Mouse (Mus musculus): ENCODE measurements around the gene Ank3. TPM values are rescaled to one million over a fixed set of nuclear protein-coding genes. Genes with fewer than 3 reads are reported as not detected.

Ank3 gene
- total RNA-seq, 2 experiments from 2014 or later = 405 to 539 TPM

DNA sequence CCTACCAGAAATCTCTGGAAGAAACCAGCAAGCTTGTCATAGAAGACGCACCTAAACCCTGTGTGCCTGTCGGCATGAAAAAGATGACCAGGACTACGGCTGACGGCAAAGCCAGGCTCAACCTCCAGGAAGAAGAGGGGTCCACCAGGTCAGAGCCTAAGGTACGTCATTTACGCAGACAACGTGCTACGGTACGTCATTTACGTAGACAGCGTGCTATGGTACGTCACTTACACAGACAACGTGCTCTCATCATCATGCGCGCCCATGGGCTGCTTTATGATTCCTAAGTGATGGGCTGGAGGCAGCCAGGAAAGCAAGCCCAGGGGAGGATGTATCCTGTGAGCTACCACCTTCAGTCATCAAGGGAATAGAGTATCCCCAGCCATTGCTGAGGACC lies 606.3 kb downstream of the Ank3 start:
- DNase-seq (ENCODE audit: extremely low spot score in 1 of 2, low spot score in 1 of 2) = no peak

DNA sequence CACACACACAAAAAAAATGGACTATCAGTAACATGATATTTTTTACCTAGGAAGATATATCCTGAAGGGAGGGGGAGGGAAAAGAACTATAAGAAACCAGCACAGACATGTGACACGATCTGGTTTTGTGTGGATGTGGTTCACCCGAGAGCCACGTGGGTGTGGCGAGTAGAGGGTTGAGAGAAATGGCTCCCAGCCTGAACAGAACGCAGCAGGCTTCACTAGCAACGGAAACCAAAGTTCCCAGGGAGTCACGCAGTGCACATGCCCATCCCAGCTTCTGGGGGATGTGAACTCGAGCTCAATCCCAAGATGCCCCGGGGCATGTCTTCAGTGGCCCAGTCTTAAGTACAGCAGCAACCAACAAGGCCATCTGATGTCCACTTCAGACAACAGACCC lies 607.8 kb downstream of the Ank3 start:
- DNase-seq (ENCODE audit: extremely low spot score in 1 of 2, low spot score in 1 of 2) = no peak

DNA sequence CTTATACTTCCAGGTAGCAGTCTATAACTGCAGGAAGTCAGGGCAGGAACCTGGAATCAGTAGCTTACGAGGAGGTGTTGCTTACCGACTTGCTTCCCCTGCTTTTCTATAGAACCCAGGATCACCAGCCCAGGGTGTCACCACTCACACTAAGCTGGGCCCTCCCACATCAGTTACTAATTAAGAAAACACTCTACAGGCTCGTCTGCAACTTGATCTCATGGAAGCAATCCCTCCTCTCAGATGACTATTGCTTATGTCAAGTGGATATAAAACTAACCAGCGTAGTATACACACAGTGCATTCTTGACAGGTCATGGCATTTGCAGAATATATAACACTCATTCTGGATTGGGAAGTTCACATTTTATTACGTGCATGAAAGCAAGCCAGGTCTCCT lies 613.2 kb downstream of the Ank3 start:
- no peak for DNase-seq (ENCODE audit: extremely low spot score in 1 of 2, low spot score in 1 of 2)

DNA sequence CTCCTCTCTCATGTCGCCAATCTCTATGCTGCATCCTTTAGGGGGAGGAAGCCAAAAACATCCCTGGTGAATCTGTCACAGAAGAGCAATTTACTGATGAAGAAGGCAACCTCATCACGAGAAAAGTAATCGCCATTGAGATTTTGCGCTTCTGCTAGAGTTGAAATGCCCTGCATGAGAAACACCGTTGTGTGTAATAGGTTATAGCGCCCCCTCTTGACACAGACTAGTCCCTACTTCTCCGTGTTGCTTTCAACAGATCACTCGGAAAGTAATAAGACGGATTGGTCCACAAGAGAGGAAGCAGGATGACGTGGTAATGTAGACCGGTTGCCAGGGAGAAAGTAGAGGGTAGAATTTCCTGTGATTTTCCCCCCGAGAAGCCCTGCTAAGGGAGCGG lies 615.4 kb downstream of the Ank3 start:
- no peak for DNase-seq (ENCODE audit: extremely low spot score in 1 of 2, low spot score in 1 of 2)

DNA sequence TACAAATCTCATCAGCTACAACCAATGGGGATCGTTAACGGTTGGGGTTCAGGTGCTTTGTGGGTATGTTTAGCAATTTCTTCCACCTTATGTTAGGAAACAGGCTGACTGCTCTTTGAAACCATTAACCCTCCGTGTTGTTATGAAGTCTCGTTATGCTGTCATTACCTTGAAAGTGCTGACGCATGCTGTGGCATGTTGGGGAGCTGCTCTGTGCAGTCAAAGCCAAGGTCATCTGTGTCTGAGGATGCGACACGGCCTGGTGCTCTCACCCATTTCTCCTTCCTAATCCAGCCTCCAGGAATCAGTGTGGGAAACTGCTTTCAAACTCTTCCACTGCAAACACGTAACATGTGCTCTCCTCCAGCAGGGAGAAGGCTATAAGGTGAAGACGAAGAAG lies 616.6 kb downstream of the Ank3 start:
- no peak for DNase-seq (ENCODE audit: extremely low spot score in 1 of 2, low spot score in 1 of 2)

DNA sequence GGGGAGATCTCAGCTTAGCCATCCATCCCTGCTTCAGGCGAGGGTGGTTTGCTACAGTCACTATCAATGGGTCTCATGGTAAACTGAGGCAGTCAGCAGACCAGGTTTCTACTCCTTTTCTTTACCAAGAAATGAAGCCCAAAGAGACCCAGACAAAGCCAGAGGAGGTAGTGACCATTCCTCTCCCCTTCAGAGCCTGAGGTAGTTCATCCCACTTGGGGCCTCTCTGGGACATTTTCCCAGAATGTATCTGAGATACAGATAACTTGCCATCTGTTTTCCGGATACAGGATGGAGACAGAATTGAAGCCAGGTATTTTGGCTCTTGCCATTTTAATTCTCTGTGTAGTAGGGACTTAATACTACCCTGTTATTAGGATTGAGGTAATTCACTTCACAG lies 620.1 kb downstream of the Ank3 start:
- no peak for DNase-seq (ENCODE audit: extremely low spot score in 1 of 2, low spot score in 1 of 2)

DNA sequence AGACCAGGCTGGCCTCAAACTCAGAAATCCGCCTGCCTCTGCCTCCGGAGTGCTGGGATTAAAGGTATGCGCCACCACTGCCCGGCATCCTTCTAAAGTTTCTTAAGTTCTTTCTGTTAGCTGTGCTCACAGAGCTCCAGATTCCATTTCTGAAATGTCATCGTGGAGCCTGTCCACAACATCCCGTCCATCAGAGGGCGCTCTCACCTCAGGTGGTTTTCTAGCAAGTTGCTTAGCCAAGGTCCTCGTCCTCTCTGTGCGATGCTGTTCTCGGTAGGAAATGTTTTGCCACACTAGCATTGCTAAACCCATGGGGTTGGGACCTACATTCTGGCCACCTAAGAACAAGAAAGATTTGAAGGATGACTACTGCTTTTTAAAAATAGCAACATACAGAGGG lies 623.1 kb downstream of the Ank3 start:
- DNase-seq (ENCODE audit: extremely low spot score in 1 of 2, low spot score in 1 of 2) = peak; percentile 25 to 70

DNA sequence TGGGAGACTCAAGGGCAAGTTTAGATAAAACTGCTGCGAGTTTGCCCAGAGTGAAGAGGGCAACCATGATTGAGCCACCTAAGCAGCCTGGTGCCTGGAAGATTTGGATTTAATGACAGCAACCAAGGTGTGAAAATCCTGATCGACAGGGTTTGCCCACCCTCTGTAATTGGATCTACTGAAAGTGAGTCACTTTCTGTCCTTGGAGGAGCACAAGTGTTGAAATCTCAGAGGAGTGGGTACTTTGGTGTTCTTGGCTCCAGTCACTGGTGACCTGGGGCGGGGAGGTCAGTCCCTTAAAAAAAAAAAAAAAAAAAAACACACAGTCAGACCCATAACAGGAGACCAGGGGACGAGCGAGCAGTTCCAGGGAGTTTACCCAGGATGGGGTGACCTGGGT lies 624.0 kb downstream of the Ank3 start:
- DNase-seq (ENCODE audit: extremely low spot score in 1 of 2, low spot score in 1 of 2) = no peak

DNA sequence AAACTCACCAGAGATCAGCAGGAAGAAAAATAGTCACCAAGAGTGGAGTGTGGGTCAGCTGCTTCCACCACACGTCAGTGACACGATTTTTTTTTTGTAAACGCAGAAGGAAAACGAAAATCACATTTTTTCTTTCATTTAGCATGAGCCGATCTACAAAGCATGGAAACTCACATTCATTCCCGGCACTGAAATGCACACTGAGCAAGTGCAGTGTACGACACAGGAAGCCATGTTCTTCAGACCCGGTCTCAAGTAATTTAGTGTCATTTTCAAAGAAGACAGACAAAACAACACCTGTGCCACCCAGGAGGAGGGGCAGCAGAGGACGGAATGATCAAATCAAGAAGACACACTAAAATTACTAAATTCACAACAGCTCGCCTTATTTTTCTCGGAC lies 625.3 kb downstream of the Ank3 start:
- DNase-seq (ENCODE audit: extremely low spot score in 1 of 2, low spot score in 1 of 2) = no peak

DNA sequence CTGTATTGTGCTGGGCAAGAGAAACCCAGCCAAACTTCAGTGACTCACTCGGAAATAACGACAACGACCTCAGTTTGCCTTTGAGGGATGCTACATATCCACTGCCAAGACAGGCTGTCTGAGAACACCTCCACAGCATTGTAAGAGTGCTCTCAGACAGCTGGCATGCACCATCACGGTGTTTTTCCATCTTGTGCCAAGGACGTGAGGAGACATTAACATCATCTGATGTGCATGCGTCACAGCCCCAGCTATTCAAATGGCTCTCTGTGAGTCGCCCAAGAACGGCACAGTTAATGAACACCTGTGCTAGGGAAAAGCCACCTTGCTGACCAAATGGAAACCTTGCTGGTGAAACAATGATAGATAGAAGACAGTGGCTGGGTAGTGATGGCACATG lies 633.4 kb downstream of the Ank3 start:
- DNase-seq (ENCODE audit: extremely low spot score in 1 of 2, low spot score in 1 of 2) = no peak

DNA sequence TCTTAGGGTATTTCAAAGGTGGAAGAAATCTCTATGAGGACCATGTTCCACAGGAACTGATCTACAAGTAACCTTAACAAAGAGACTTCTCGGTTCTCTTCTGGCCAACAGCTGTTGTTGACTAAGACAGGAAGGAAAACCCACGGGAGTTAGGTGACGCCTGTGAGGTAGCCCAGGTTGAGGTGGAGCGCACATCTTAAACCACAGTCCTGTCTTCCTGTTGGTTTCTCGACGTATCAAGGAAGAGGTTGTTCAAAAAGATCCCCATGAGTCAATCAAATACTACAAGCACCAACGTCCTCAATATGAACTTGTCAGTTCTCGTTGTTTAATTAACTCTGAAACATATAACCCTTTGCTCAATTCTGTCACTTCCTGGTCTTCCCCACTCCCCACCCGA lies 634.4 kb downstream of the Ank3 start:
- DNase-seq (ENCODE audit: extremely low spot score in 1 of 2, low spot score in 1 of 2) = no peak

DNA sequence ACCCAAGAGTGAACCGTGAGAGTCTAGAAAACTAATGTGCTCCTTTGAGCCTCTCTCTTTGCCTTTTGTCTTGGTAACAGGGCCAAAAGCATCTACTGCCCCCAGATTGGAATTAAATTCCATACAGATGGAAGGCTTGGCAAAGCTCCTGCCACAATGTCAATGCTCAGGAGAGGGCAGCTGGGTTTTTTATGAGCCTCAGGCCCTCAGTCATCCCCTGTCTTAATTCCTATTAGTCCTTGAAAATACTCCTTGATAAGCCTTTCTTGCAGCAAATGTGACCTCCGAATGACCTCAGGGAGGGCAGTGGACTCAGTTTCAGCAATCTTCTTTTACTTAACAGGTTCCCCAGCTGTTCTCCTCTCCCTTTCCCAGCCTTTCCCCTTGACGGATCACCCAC lies 635.3 kb downstream of the Ank3 start:
- no peak for DNase-seq (ENCODE audit: extremely low spot score in 1 of 2, low spot score in 1 of 2)

DNA sequence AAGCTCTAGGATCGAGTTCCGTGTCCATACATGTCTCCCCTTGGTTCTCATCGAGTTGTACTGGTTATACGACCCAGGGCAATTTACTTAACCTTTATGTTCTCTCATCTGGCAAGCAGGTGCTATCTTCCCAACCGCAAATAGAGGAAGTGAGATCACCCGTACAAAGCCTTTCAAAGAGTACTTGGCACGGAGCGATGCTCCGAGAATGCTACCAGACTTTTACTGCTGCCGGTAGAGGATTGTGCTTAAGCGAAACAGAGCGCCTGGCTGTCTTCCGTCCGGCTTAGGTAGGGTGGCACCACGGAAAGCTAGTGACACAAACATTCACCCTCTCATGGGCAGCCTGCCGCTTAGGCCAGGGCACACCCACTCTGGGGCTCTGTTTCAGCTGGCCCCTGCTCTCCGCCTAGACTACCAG lies 641.3 kb downstream of the Ank3 start:
- no peak for DNase-seq (ENCODE audit: extremely low spot score in 1 of 2, low spot score in 1 of 2)

DNA sequence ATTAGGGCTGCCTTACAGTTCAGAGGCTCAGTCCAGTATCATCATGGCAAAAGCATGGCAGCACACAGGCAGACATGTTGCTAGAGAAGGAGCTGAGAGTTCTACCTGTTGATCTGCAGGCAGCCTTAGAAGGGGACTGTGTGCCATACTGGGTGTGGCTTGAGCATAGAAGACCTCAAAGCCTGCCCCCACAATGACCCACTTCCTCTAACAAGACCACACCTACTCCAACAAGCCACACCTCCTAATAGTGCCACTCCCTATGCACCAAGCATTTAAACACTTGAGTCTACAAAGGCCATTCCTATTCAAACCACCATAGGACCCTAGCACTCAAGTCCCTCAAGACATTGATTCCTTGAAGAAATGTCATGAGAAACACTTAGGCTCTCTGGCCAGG lies 643.0 kb downstream of the Ank3 start:
- no peak for DNase-seq (ENCODE audit: extremely low spot score in 1 of 2, low spot score in 1 of 2)

DNA sequence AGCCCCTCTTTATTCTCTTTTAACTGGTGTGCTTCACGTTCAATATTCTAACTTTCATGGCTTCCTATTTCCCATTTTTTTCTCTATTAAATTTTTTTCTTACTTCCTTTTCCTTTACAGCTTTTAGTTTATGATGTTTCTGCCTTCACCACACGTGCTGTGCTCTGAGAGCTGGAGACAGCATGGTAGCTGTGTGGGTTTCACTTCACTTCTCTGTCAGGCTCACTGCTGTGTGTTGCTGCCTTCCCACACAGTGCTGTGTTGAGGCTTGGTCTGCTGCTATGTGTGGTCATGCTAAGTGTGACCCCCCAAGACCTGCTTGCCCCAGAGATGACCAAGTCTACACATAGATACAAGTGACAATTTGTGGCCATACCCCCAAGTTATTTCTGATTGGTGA lies 647.1 kb downstream of the Ank3 start:
- no peak for DNase-seq (ENCODE audit: extremely low spot score in 1 of 2, low spot score in 1 of 2)

DNA sequence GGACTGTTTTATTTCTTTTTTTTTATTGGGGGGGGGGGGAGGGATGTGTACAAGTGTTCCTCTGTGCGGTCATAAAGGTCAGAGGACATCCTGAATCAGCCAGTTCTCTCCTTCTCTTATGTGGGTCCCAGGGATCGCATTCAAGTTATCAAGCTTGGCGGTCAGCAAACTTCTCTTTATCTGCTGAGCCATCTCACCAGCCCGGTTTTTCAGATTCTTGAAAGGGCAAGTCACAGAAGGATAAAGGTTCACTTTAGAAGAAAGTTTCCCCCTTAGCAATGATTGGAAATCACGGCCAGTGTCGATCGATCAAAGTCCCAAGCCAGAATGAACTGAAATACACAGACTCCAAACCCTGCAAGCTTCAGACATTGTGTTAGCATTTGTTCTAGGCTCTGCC lies 651.2 kb downstream of the Ank3 start:
- no peak for DNase-seq (ENCODE audit: extremely low spot score in 1 of 2, low spot score in 1 of 2)

DNA sequence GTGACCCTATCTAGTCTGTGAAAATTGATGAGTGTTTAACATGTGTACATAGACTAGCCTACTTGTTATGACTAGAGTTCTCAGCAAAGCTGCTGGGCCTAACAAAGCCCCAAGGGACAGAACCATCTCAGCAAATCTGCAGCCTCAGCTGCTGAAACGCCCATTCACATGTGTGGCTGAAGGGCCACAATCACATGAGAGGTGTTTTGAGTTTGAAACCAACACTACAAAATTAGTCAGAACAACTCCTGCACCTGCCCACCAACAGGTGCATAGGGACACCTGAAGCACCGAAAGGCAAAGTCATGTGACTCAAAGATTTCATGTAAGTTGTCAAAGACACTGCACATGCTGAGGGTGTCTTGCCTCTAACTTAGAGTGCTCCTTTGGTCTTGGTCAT lies 656.7 kb downstream of the Ank3 start:
- no peak for DNase-seq (ENCODE audit: extremely low spot score in 1 of 2, low spot score in 1 of 2)

DNA sequence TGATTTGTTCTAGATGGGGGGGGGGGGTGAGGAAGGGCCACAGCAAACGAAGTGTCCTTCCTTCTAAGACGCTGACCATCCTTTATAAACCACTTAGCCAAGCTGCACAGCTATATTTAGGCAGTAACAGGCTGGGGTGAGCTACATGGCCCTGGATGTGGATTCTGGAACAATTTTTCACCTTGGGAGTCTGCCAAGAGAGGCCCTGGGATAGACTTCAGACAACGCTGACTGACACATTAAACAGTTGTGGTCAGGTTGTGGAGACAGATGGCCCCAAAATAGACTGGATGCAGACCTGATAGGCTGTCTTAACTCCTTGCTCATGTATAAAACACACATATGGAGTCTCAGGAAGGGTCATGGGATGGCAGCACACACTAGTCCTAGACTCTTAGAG lies 658.5 kb downstream of the Ank3 start:
- DNase-seq (ENCODE audit: extremely low spot score in 1 of 2, low spot score in 1 of 2) = no peak

DNA sequence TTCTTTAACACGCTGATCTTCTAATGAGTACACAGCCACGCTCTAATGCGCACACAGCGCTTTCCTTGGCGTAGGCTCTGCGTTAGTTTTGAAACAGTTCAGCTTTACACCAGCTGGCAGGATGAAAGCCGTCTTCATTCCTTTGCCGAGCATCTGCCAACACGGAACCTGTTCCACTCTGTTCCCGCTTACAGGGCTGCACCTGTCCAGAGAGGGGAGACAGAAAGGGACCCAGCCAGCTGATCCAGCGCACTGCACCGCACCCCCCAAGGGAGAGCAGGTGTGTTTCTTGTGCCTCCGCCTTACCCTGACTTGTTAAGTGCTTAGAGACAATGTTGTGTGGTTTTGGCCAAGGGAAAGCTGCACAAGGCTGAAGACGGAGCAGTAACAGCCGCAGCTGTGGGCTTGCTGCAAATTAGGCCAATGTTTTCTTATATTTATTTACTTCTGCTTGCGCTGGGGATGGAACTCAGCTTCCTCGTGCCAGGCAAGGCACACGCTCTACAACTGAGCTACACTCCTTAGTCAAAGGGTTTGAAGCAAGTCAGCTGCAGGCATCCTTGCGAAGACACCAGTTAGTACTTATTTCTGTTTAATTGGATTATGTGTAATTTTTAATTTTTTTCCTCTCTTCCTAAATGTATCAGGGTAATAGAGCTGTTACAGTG lies 661.6 kb downstream of the Ank3 start:
- peak; percentile 20 to 28 for DNase-seq (ENCODE audit: extremely low spot score in 1 of 2, low spot score in 1 of 2)

DNA sequence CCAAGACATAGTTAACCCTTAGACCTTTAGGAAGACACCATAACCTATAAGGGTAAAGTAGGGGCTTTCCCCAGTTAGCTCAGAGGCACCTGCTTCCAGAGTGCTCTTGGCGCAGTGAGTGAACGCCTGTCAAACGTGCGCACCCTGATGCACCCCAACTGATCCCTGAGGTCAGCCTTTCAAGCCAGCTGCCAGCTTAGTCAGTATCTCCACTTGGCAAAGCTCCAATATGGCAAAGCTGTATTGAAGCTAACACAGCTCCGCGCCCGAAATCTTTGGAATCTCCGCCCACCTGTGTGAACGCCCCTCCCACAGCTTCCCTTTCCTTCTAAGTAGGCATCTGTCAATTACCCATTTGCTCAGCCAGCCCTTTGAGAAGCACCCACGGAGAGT lies 662.1 kb downstream of the Ank3 start:
- no peak for DNase-seq (ENCODE audit: extremely low spot score in 1 of 2, low spot score in 1 of 2)

DNA sequence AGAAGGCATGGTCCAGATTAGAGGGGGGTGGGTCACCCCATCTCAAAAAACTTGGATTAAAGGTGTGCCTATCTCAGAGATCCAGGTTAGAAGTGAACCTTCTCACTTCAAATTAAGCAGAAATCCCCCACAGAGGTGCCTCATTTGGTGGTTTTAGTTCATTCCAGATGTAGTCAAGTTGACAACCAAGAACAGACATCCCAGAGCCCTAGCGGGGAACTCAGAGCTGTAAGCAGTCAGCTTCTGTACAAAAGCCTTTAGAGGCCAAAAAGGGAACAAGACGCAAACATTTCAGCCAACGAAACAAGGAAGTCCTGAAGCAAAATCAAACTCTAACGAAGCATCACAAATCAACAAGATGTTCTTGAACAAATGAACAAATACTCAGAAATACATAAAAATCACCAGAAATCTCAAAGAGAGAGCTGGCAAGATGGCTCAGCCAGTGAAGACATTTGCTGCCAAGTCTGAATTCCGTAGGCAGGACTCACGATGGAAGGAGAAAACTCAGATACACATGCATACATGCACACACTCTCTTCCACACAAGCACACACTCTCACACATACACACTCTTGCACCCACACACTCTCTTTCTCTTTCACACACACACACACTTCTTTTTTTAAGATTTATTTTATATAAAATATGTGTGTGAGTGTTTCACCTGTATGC lies 665.4 kb downstream of the Ank3 start:
- no peak for DNase-seq (ENCODE audit: extremely low spot score in 1 of 2, low spot score in 1 of 2)

DNA sequence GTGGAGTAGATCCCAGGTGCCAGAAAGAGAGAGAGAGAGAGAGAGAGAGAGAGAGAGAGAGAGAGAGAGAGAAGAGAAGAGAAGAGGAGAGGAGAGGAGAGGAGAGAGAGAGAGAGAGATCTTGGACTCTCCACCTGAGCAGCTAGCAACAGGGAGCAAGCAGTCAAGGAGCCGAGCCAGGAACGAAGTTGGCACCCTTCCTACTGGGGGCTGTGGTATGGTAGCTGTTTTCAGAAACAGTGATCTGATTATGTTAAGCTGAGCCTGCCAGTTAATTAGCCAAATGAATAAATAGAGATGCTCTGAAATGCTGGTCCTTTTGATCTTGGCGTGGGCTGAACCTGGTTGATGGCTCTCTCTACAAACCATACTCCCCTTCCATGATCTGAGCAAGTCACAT lies 666.6 kb downstream of the Ank3 start:
- no peak for DNase-seq (ENCODE audit: extremely low spot score in 1 of 2, low spot score in 1 of 2)
